In the genomic region with DNA sequence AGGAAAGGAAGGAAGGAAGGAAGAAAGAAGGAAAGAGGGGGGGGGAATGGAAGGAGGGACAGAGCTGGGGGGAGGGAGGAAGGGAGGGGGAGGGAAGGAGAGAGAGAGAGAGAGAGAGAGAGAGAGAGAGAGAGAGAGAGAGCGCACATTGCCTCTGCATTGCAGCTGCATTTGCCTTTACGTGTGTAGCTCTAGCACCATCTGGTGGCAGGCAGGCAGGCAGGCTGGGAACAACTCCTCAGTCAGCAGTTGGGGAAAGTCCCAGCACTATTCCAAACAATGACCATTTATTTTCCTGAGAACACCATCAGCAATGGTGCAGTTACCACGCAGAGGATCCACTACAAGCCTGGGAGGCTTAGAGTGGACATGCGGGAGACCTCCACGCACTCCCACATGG, we compare ENCODE assay signal across 8 mouse cellular contexts.
DNase-seq lines count a peak whose midpoint lies in the region; ATAC-seq and TF ChIP-seq lines count a peak whose summit lies in the region.

No protein-coding gene starts in this region.

- no peak for TF ChIP-seq POLR2A in cerebellum, adult 2 months (IDR thresholded peaks at IDR 0.05; ENCODE audit: borderline replicate concordance, insufficient read depth, low read length)
- no peak for TF ChIP-seq POLR2A in spleen, adult 2 months (IDR thresholded peaks at IDR 0.05; ENCODE audit: low read depth, low read length)

- no peak overlapping the region for H3K9ac ChIP-seq in liver, embryonic 12.5 days
- H3K9ac ChIP-seq in intestine, embryonic 14.5 days (ENCODE audit: low read length) = no peak overlapping the region
- H3K9ac ChIP-seq in midbrain, embryonic 14.5 days (replicated peaks; ENCODE audit: low read length) = no peak overlapping the region

- H3K9me3 ChIP-seq in liver, embryonic 12.5 days (replicated peaks) = no peaks in the 10 kb centered on the region
- H3K9me3 ChIP-seq in intestine, embryonic 14.5 days (ENCODE audit: control insufficient read depth, low read length) = no peaks in the 10 kb centered on the region
- H3K9me3 ChIP-seq in midbrain, embryonic 14.5 days (ENCODE audit: control insufficient read depth, low read length) = 0 out of 2 replicates have a peak, but pooled peaks cover 2% of the 10 kb centered on the region

- no peak overlapping the region for H3K4me2 ChIP-seq in liver, embryonic 12.5 days
- no peak overlapping the region for H3K4me2 ChIP-seq in intestine, embryonic 14.5 days (ENCODE audit: low read length)
- H3K4me2 ChIP-seq in midbrain, embryonic 14.5 days (ENCODE audit: low read length) = no peak overlapping the region

- WGBS in liver, embryonic 12.5 days (ENCODE audit: insufficient replicate concordance) = 18% methylated on average over 5 of the region's 5 CpGs
- WGBS in cerebellum, adult 2 months = 18% methylated on average over 5 of the region's 5 CpGs
- 17% methylated on average over 5 of the region's 5 CpGs for WGBS in intestine, embryonic 14.5 days
- WGBS in midbrain, embryonic 14.5 days = 21% methylated on average over 5 of the region's 5 CpGs
- 48% methylated on average over 5 of the region's 5 CpGs for WGBS in spleen, adult 2 months

- no peaks in the 10 kb centered on the region for H3K27me3 ChIP-seq in liver, embryonic 12.5 days (replicated peaks)
- no peaks in the 10 kb centered on the region for H3K27me3 ChIP-seq in cerebellum, adult 2 months (ENCODE audit: control insufficient read depth, insufficient read depth, low read length)
- no peaks in the 10 kb centered on the region for H3K27me3 ChIP-seq in intestine, embryonic 14.5 days (replicated peaks; ENCODE audit: control insufficient read depth, insufficient read depth, low read length)
- H3K27me3 ChIP-seq in midbrain, embryonic 14.5 days (ENCODE audit: control insufficient read depth, insufficient read depth, low read length) = no peaks in the 10 kb centered on the region
- no peaks in the 10 kb centered on the region for H3K27me3 ChIP-seq in spleen, adult 2 months (ENCODE audit: control insufficient read depth, insufficient read depth, low read length)

- ATAC-seq in liver, embryonic 12.5 days = no peak
- ATAC-seq in frontal cortex, adult (ENCODE audit: low TSS enrichment) = peak; percentile 81
- no peak for ATAC-seq in intestine, embryonic 14.5 days (replicated peaks; ENCODE audit: low FRiP score, low TSS enrichment, low read depth)
- ATAC-seq in midbrain, embryonic 14.5 days (ENCODE audit: low FRiP score, low TSS enrichment) = no peak

- no peak overlapping the region for H3K4me3 ChIP-seq in liver, embryonic 12.5 days
- no peak overlapping the region for H3K4me3 ChIP-seq in cerebellum, adult 2 months (replicated peaks; ENCODE audit: insufficient read depth, low read depth, low read length)
- H3K4me3 ChIP-seq in intestine, embryonic 14.5 days (ENCODE audit: low read depth, low read length) = no peak overlapping the region
- H3K4me3 ChIP-seq in midbrain, embryonic 14.5 days (replicated peaks; ENCODE audit: low read depth, low read length) = no peak overlapping the region
- H3K4me3 ChIP-seq in spleen, adult 2 months (ENCODE audit: extremely low read depth, insufficient read depth, insufficient read length) = no peak overlapping the region

- peak; percentile 93 for TF ChIP-seq CTCF in cerebellum, adult 2 months (IDR thresholded peaks at IDR 0.05; ENCODE audit: borderline replicate concordance, insufficient read depth, low read depth, low read length)
- peak; percentile 90 for TF ChIP-seq CTCF in spleen, adult 2 months (IDR thresholded peaks at IDR 0.05; ENCODE audit: extremely low read depth, insufficient read depth, insufficient read length, insufficient replicate concordance)

- 0 out of 2 replicates have a peak, but pooled peaks cover 8% of the 10 kb centered on the region for H3K4me1 ChIP-seq in liver, embryonic 12.5 days
- H3K4me1 ChIP-seq in cerebellum, adult 2 months (ENCODE audit: control insufficient read depth, insufficient read depth, low read length) = no peaks in the 10 kb centered on the region
- H3K4me1 ChIP-seq in intestine, embryonic 14.5 days (replicated peaks; ENCODE audit: control insufficient read depth, insufficient read depth, low read length) = no peaks in the 10 kb centered on the region
- no peaks in the 10 kb centered on the region for H3K4me1 ChIP-seq in midbrain, embryonic 14.5 days (ENCODE audit: control insufficient read depth, insufficient read depth, low read length)
- H3K4me1 ChIP-seq in spleen, adult 2 months (ENCODE audit: control insufficient read depth, insufficient read depth, insufficient read length) = no peaks in the 10 kb centered on the region

- no peak overlapping the region for H3K27ac ChIP-seq in liver, embryonic 12.5 days
- H3K27ac ChIP-seq in cerebellum, adult 2 months (ENCODE audit: insufficient read depth, low read length) = no peak overlapping the region
- H3K27ac ChIP-seq in intestine, embryonic 14.5 days (ENCODE audit: low read depth) = no peak overlapping the region
- no peak overlapping the region for H3K27ac ChIP-seq in midbrain, embryonic 14.5 days (replicated peaks; ENCODE audit: low read depth, low read length)
- no peak overlapping the region for H3K27ac ChIP-seq in spleen, adult 2 months (ENCODE audit: insufficient read depth, low read length)

- intact Hi-C loops in left cerebral cortex, postnatal 10 days (cut with DNase I) = loop anchor here (2.0 kb wide), 1 partner anchor 399 kb away; no protein-coding TSS in a partner anchor

- DNase-seq in liver = peak; percentile 69
- peak; percentile 43 to 51 for DNase-seq in cerebellum, adult 2 months
- peak; percentile 76 for DNase-seq in intestine, embryonic 14.5 days (ENCODE audit: low spot score)
- DNase-seq in left cerebral cortex, postnatal 10 days (ENCODE audit: extremely low spot score in 1 of 2, low spot score in 2 of 2) = peak; percentile 33 to 73
- peak; percentile 88 for DNase-seq in midbrain, embryonic 14.5 days
- DNase-seq in spleen, adult 2 months (ENCODE audit: low read depth in 1 of 2, low spot score in 2 of 2) = peak; percentile 2 to 40

- H3K36me3 ChIP-seq in liver, embryonic 12.5 days = no peaks in the 10 kb centered on the region
- no peaks in the 10 kb centered on the region for H3K36me3 ChIP-seq in intestine, embryonic 14.5 days (ENCODE audit: control insufficient read depth, insufficient read depth, low read length)
- no peaks in the 10 kb centered on the region for H3K36me3 ChIP-seq in midbrain, embryonic 14.5 days (ENCODE audit: control insufficient read depth, insufficient read depth, low read length)
- H3K36me3 ChIP-seq in spleen, adult 2 months (ENCODE audit: control insufficient read depth, insufficient read depth, low read length) = no peaks in the 10 kb centered on the region; the same call in 1 of the 2 replicates

Comparison
In these comparisons a context has a peak if more than half of its experiments do, and no peak if none do; other contexts are left out.
1. DNase-seq: peak in every context shown above with its lines; median percentile 88 in midbrain, embryonic 14.5 days; 76 in intestine, embryonic 14.5 days; 69 in liver; 53 in left cerebral cortex, postnatal 10 days; 47 in cerebellum, adult 2 months; 21 in spleen, adult 2 months.